Comparison of ENCODE assay signal across 8 mouse cellular contexts in genomic region chr2:104590829-104591117, GRCm38 (mm10). TPM values are rescaled to one million over a fixed set of nuclear protein-coding genes. Genes with fewer than 3 reads are reported as not detected.
DNase-seq lines count a peak whose midpoint lies in the region; ATAC-seq and TF ChIP-seq lines count a peak whose summit lies in the region.

No protein-coding gene starts in this region.

- peak overlapping the region; percentile 70 for H3K4me2 ChIP-seq in embryonic facial prominence, embryonic 12.5 days (replicated peaks)
- peak overlapping the region; percentile 75 for H3K4me2 ChIP-seq in myocyte (ENCODE audit: low read depth)

- no peaks in the 10 kb centered on the region for H3K27me3 ChIP-seq in embryonic facial prominence, embryonic 12.5 days
- no peaks in the 10 kb centered on the region for H3K27me3 ChIP-seq in myocyte (ENCODE audit: control insufficient read depth, insufficient read depth, insufficient read length)

- no peak for TF ChIP-seq POLR2A in myocyte (IDR thresholded peaks at IDR 0.05; ENCODE audit: insufficient read length, low read depth)

- peaks cover 8% of the 10 kb centered on the region for H3K4me1 ChIP-seq in embryonic facial prominence, embryonic 12.5 days

- DNase-seq in layer of hippocampus, adult 2 months (ENCODE audit: low spot score in 2 of 2), result no peak
- no peak for DNase-seq in layer of hippocampus, adult 9-10 months (ENCODE audit: low spot score)
- no peak for DNase-seq in adrenal gland, adult 2 months
- no peak for DNase-seq in urinary bladder, postnatal 14 days (ENCODE audit: low spot score)
- DNase-seq in adrenal gland, postnatal 14 days, result no peak

- no peak for ATAC-seq in embryonic facial prominence, embryonic 12.5 days (ENCODE audit: insufficient number of reproducible peaks, insufficient read depth, low FRiP score, low TSS enrichment)
- ATAC-seq in inflammation-experienced regulatory T-cells, adult 6 months, result peak; percentile 5

- no peak for TF ChIP-seq CTCF in layer of hippocampus, adult 2 months (conservative IDR thresholded peaks at IDR 0.05)

- H3K9ac ChIP-seq in embryonic facial prominence, embryonic 12.5 days, result peak overlapping the region; percentile 86

- no peaks in the 10 kb centered on the region for H3K36me3 ChIP-seq in embryonic facial prominence, embryonic 12.5 days
- no peaks in the 10 kb centered on the region for H3K36me3 ChIP-seq in myocyte (ENCODE audit: control insufficient read depth, insufficient read depth)

- H3ac ChIP-seq in myocyte (ENCODE audit: control insufficient read depth, insufficient read length), result peak overlapping the region; percentile 6

- under 1% methylated on average over 19 of the region's 19 CpGs for WGBS in embryonic facial prominence, embryonic 12.5 days

- H3K4me3 ChIP-seq in layer of hippocampus, adult 2 months, result peak overlapping the region; percentile 90
- H3K4me3 ChIP-seq in embryonic facial prominence, embryonic 12.5 days, result peak overlapping the region; percentile 88
- H3K4me3 ChIP-seq in myocyte, result peak overlapping the region; percentile 88

- H3K9me3 ChIP-seq in embryonic facial prominence, embryonic 12.5 days, result no peaks in the 10 kb centered on the region

- peaks cover 54% of the 10 kb centered on the region for H3K79me2 ChIP-seq in myocyte (ENCODE audit: control insufficient read depth, insufficient read depth)

- H3K27ac ChIP-seq in layer of hippocampus, adult 2 months, result peak overlapping the region; percentile 98
- H3K27ac ChIP-seq in embryonic facial prominence, embryonic 12.5 days, result peak overlapping the region; percentile 84

TF ChIP-seq in myocyte, 11 proteins besides CTCF, POLR2A, EP300 and RAD21:
- TF ChIP-seq POLR2AphosphoS2 (IDR thresholded peaks at IDR 0.05; ENCODE audit: insufficient read length, low read depth), result no peak
- no peak for TF ChIP-seq REST (IDR thresholded peaks at IDR 0.05; ENCODE audit: insufficient read depth, insufficient read length)
- no peak for TF ChIP-seq CEBPB (IDR thresholded peaks at IDR 0.05; ENCODE audit: insufficient read depth, poor library complexity, severe bottlenecking)
- no peak for TF ChIP-seq USF1 (IDR thresholded peaks at IDR 0.05; ENCODE audit: low read depth)
- TF ChIP-seq MYOG (IDR thresholded peaks at IDR 0.05; ENCODE audit: control insufficient read depth in 1 of 3, insufficient read depth in 1 of 3, insufficient read length in 2 of 3, low read depth in 2 of 3), result no peak
- no peak for TF ChIP-seq TCF12 (IDR thresholded peaks at IDR 0.05; ENCODE audit: insufficient read depth, poor library complexity, severe bottlenecking)
- no peak for TF ChIP-seq E2F4 (IDR thresholded peaks at IDR 0.05; ENCODE audit: insufficient read depth)
- no peak for TF ChIP-seq TCF3 (IDR thresholded peaks at IDR 0.05; ENCODE audit: insufficient read length, low read depth)
- no peak for TF ChIP-seq SRF (IDR thresholded peaks at IDR 0.05; ENCODE audit: control insufficient read depth, insufficient read length, low read depth)
- no peak for TF ChIP-seq MYOD1 (IDR thresholded peaks at IDR 0.05; ENCODE audit: control insufficient read depth in 1 of 3, insufficient read length in 2 of 3, low read depth in 2 of 3)
- no peak for TF ChIP-seq MAX (IDR thresholded peaks at IDR 0.05; ENCODE audit: low read depth)

RNA-seq across cellular contexts. Expression of gene Cstf3, which starts 0.5 kb away (rescaled TPM):
- 10 to 100 TPM; 45.3 to 46.2 TPM for total RNA-seq in layer of hippocampus, adult 2 months (2021)
- polyA plus RNA-seq in embryonic facial prominence, embryonic 12.5 days (2016; fragmentation: Nextera tagmentation; extraction: Ambion mirVana), result 97.2 and 98.1 TPM in 2 replicates
- 10 to 100 TPM; 64.5 to 85.7 (median 78.2) TPM for polyA plus RNA-seq in inflammation-experienced regulatory T-cells, adult 6 months (2017; shearing (Covaris generic))
- polyA plus RNA-seq in myocyte (2012; fragmentation: generic; extraction: Trizol), result 12.0 TPM
- total RNA-seq in adrenal gland, adult 2 months (2021), result 10 to 100 TPM; 29.7 to 49.6 TPM
- polyA plus RNA-seq in adrenal gland, adult 2 months (2012; rRNA removed), result 2.9 and 3.9 TPM in 2 replicates
- 30.7 and 42.6 TPM in 2 replicates for total RNA-seq in adrenal gland, postnatal 14 days (2021)
